Mouse (Mus musculus) bone marrow, adult 2 months (tissue): Measurements from ENCODE around the gene Optn. TPM values are rescaled to one million over a fixed set of nuclear protein-coding genes. Genes with fewer than 3 reads are reported as not detected.

Source experiments
- H3K27ac ChIP-seq: fragments of 200-500 bp; 2 replicates; pipeline ENCODE4 v1.5.1; 2012; ENCODE audit warnings: low read depth, mild to moderate bottlenecking, control low read depth, inconsistent platforms, low read length; ENCODE audit not compliant: control insufficient read depth, poor library complexity, insufficient read depth
- H3K4me1 ChIP-seq: fragments of 200-500 bp; 2 replicates; pipeline ENCODE4 v1.6.1; 2011; ENCODE audit warnings: low read length; ENCODE audit not compliant: control insufficient read depth, insufficient read depth
- H3K4me3 ChIP-seq: fragments of 200-500 bp; replicated peaks from 2 replicates; pipeline ENCODE3; 2011; ENCODE audit warnings: mild to moderate bottlenecking, low read depth, low read length, control low read depth; ENCODE audit not compliant: control insufficient read depth
- CTCF ChIP-seq: fragments of 200-500 bp; IDR thresholded peaks from 2 replicates; pipeline ENCODE4 v1.5.1; 2011; ENCODE audit warnings: low read length, control low read depth; ENCODE audit not compliant: control insufficient read depth, insufficient read depth
- POLR2A ChIP-seq: fragments of 200-500 bp; IDR thresholded peaks from 2 replicates; pipeline ENCODE4 v1.6.1; 2011; ENCODE audit warnings: low read depth, mild to moderate bottlenecking, control low read depth, low read length, borderline replicate concordance; ENCODE audit not compliant: control insufficient read depth
- WGBS: fragments of 180-500 bp; shearing (Covaris S2); methylation state at CpG from one replicate; pipeline ENCODE4 v1.1.7; 2018; 5-methylcytosine and 5-hydroxymethylcytosine counted together
- polyA plus RNA-seq: library from polyadenylated mRNA; stranded (reverse); fragments of >200 nt; gene quantifications from 2 replicates; pipeline ENCODE4 v1.2.4, GENCODE M21; 2011; ENCODE audit warnings: low replicate concordance; ENCODE audit not compliant: missing spikeins, insufficient read depth, insufficient read length

Gene Optn
- polyA plus RNA-seq, 1 experiment, result 60.2 TPM

DNA sequence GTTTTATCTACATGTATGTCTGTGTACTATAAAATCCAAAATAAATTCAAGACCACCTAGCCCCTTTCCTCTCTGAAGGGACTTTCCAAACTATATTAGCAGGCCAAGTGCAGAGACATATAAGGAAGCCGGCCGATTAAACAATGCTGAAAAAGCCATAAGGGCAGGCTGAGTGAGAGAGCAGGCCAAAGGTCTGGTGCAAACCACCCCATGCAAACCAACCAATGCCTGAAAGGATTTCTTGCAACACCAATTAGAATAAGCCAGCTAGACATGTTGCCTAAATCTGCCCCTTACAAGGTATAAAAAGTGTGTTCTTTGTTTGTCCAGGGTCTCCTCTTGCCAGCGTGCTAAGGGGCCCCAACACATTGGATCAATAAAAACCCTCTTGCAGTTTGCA lies 23.8 kb upstream of the Optn start:
- Histone ChIP-seq H3K27ac (no peak overlapping the region), H3K4me1 (no peaks in the 10 kb centered on the region), H3K4me3 (no peak overlapping the region)
- 84% methylated on average over 3 of the region's 3 CpGs for WGBS
- TF ChIP-seq POLR2A (no peak), CTCF (no peak)

DNA sequence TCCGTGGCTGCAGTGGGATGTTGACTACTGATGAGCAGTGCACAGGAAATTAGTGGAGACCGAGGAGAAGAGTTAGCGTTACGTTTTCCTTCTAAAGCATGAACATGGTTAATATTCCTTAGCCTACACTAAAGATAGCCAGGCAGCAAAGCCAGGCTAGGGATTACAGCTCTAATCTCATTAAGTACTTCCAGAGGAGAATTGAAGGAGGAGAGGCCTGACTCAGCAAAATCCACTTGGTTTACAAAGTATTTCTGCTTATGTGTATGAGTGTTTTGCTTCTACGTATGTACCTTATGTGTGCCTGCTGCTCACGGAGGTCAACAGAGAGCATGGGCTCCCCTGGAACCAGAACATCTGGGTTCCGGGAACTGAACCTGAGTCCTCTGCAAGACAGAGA lies 19.9 kb upstream of the Optn start:
- Histone ChIP-seq H3K27ac (no peak overlapping the region), H3K4me1 (no peaks in the 10 kb centered on the region), H3K4me3 (no peak overlapping the region)
- TF ChIP-seq POLR2A, result no peak
- no peak for TF ChIP-seq CTCF
- 84% methylated on average over 7 of the region's 7 CpGs for WGBS

- 20% methylated on average over 14 of the region's 14 CpGs for WGBS
- TF ChIP-seq CTCF (peak; percentile 40), POLR2A (no peak)
- Histone ChIP-seq H3K27ac (no peak overlapping the region), H3K4me3 (no peak overlapping the region), H3K4me1 (peaks cover 2% of the 10 kb centered on the region)
These were observed 16.4 kb upstream of the Optn start for GRCm38 (mm10) chr2:5080053-5080787.

- H3K27ac ChIP-seq, result peak overlapping the region; percentile 42; the same call in 1 of the 2 replicates
- 48% methylated on average over 2 of the region's 2 CpGs for WGBS
- H3K4me1 ChIP-seq, result peaks cover 2% of the 10 kb centered on the region
- TF ChIP-seq CTCF (no peak), POLR2A (no peak)
- no peak overlapping the region for H3K4me3 ChIP-seq
These were observed 14.1 kb upstream of the Optn start for GRCm38 (mm10) chr2:5077937-5078336.

DNA sequence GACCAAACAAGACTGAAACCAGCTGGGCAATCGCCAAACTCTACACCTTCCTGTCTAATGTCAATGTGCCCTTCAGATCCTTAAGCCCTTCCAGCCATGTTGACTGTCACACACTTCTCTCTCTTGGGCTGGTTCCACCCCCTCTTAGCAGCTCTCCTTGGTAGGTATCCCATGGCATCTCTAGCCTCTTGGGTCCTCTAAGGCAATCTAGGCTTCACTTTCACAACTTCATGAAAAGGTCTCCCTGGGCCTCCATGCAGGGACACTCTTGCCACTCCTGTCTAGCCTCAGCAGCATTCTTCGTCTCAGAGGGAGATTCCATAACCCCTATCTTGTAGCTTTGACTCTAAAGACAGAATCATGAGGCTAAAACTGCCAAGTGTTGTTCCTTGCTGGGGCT lies 13.6 kb upstream of the Optn start:
- 79% methylated on average over 2 of the region's 2 CpGs for WGBS

GRCm38 (mm10) chr2:5075856-5076255 lies 12.0 kb upstream of the Optn start:
- H3K27ac ChIP-seq, result no peak overlapping the region
- peaks cover 2% of the 10 kb centered on the region for H3K4me1 ChIP-seq
- H3K4me3 ChIP-seq, result no peak overlapping the region
- TF ChIP-seq POLR2A, result no peak
- no peak for TF ChIP-seq CTCF

More for the DNA sequence above, 13.6 kb upstream of the Optn start:
- peaks cover 2% of the 10 kb centered on the region for H3K4me1 ChIP-seq
- H3K4me3 ChIP-seq, result no peak overlapping the region
- H3K27ac ChIP-seq, result peak overlapping the region; percentile 42
- no peak for TF ChIP-seq POLR2A
- no peak for TF ChIP-seq CTCF

DNA sequence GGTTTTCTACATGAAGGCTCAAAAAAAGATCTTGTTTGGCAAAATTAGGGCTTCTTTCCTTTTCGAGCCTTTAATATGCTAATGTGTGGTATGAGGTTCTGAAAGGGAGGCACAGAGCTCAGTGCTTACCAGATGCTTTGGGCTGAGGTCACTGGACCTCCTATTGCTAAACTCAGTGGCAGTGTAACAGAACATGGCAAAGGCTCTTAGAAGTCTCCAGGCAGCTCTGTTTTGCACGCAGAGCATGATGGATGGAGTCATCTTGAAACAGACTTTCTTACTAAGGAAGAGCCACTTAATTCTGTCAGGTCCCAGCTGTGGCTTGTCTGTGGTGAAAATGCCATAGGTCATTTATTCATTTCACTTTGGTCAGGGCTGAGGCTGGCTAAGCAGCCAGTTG lies 11.6 kb upstream of the Optn start:
- no peak overlapping the region for H3K4me3 ChIP-seq
- no peak overlapping the region for H3K27ac ChIP-seq
- H3K4me1 ChIP-seq, result peaks cover 2% of the 10 kb centered on the region
- TF ChIP-seq CTCF (no peak), POLR2A (no peak)
- WGBS, result 65% methylated on average over 2 of the region's 2 CpGs

DNA sequence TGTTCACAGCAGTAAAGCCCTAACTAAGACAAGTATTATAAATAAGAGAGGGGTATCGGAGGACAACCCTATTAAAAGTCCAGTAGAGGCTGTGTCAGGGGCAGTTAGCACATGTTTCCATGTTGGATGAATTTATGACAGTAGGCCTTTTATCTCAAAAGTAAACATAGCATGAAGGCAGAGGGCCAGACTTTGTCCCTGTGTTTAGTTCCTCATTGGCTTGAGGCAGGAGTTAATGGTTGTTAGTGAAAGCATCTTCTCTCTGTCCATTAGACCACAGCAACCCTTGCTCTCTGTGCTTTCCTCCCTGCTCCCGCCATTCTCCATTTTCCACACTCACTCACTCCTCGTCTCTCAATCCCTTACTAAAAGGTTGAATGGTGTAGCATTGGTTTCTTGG lies 9.9 kb upstream of the Optn start:
- peaks cover 2% of the 10 kb centered on the region for H3K4me1 ChIP-seq
- no peak for TF ChIP-seq CTCF
- TF ChIP-seq POLR2A, result no peak
- H3K27ac ChIP-seq, result no peak overlapping the region
- WGBS, result 90% methylated on average over 3 of the region's 3 CpGs
- no peak overlapping the region for H3K4me3 ChIP-seq
